Mouse (Mus musculus): ENCODE data around the gene Npy5r. TPM values are rescaled to one million over a fixed set of nuclear protein-coding genes. Genes with fewer than 3 reads are reported as not detected.

Npy5r gene
- 0.15 TPM in 1 of 2 replicates, not detected in the other for polyA plus RNA-seq (2015; fragmentation: Nextera tagmentation; extraction: Ambion mirVana)

DNA sequence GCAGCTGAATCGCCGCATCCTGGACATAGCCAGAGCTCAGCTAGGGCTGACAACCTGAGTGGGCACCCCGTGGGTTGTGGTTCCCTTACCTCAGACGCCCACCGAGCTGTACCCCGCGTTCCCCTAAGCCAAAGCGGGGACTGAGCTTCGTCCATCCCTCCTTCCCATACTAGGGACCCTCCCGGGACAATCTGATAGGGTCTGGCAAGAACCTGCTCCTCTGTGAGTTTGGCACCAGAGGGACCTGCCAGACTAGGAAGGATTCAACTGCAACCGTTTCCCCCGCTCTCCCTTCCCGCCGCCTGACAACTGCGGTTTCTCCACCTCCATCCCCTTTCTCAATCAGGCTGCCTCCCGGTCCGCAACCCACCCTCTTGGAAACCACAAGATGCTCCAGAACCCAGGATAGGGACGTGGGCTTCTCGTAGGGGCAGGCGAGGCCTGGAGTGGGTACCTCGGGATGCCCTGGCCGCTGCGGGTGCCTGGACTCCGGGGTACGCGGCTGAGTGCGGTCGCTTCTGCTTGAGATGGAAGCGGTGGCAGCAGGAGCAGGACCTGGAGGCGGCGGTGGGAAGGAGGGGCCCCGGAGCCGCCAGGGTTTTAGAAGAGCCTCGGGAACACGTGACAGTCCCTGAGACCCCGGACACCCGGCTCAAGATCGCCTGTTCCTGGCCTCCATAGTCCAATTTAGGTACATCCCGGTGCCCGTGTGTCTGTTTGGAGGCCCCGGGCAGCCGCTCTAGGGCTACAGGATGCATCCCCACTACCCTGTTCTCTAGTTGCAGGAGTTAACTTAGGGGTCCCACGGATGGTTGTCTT lies at the start of gene Npy5r:
Npy5r (minus strand) TSS at position 618 of the 819 bp plus-strand sequence.
- no peaks in the 10 kb centered on the region for H3K36me3 ChIP-seq (ENCODE audit: control insufficient read depth, insufficient read depth, low read length)
- H3K4me2 ChIP-seq (replicated peaks; ENCODE audit: low read depth) = peak within 1 kb of the TSS; percentile 59
- H3K9me3 ChIP-seq (ENCODE audit: control insufficient read depth, low read length) = no peaks in the 10 kb centered on the region
- TF ChIP-seq EP300 (optimal IDR thresholded peaks at IDR 0.05) (no peak), CTCF (IDR thresholded peaks at IDR 0.05; ENCODE audit: low read depth) (no peak)
- DNase-seq (ENCODE audit: low spot score) (peak; percentile 22), ATAC-seq (ENCODE audit: low FRiP score, low TSS enrichment) (no peak)
- no peak within 1 kb of the TSS for H3K27ac ChIP-seq (replicated peaks)
- H3K4me1 ChIP-seq (replicated peaks; ENCODE audit: control insufficient read depth, insufficient read depth) = no peaks in the 10 kb centered on the region
- no peaks in the 10 kb centered on the region for H3K27me3 ChIP-seq (ENCODE audit: control insufficient read depth, insufficient read depth, low read length)
- 2% methylated on average over 43 of the region's 43 CpGs for WGBS
- H3K4me3 ChIP-seq (ENCODE audit: low read depth, low read length) = peak within 1 kb of the TSS; percentile 30
- no peak within 1 kb of the TSS for H3K9ac ChIP-seq (ENCODE audit: low read length)

DNA sequence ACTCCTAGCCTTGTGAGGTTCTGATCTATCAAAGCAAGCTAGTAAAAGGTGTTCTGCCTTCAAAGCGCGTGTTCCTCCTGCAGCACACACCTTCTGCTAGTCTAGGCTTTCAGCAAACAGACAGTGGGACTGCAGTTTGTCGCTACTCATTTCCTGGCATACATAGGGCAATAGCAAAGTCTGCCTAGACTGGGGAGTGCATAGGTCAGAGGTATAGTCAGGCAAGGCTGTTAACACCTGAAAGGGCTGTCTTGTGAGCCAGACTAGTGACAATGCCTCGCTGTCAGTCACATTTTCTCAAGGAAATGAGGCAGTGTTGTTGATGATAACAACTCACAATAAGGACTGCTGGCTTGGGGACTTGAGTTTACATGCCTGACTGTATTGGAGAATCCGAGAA lies 44.0 kb upstream of the Npy5r start:
- no peak for DNase-seq (ENCODE audit: low spot score)
- no peak for TF ChIP-seq CTCF (IDR thresholded peaks at IDR 0.05; ENCODE audit: low read depth)
- no peak for TF ChIP-seq EP300 (optimal IDR thresholded peaks at IDR 0.05)
- no peak for ATAC-seq (ENCODE audit: low FRiP score, low TSS enrichment)
- H3K4me1 ChIP-seq (replicated peaks; ENCODE audit: control insufficient read depth, insufficient read depth) = no peaks in the 10 kb centered on the region
- H3K4me2 ChIP-seq (replicated peaks; ENCODE audit: low read depth) = no peak overlapping the region
- no peaks in the 10 kb centered on the region for H3K27me3 ChIP-seq (ENCODE audit: control insufficient read depth, insufficient read depth, low read length)
- no peak overlapping the region for H3K4me3 ChIP-seq (ENCODE audit: low read depth, low read length)
- H3K27ac ChIP-seq (replicated peaks) = no peak overlapping the region
- H3K36me3 ChIP-seq (ENCODE audit: control insufficient read depth, insufficient read depth, low read length) = no peaks in the 10 kb centered on the region
- no peak overlapping the region for H3K9ac ChIP-seq (ENCODE audit: low read length)
- no peaks in the 10 kb centered on the region for H3K9me3 ChIP-seq (ENCODE audit: control insufficient read depth, low read length)
- 51% methylated on average over 5 of the region's 5 CpGs for WGBS

DNA sequence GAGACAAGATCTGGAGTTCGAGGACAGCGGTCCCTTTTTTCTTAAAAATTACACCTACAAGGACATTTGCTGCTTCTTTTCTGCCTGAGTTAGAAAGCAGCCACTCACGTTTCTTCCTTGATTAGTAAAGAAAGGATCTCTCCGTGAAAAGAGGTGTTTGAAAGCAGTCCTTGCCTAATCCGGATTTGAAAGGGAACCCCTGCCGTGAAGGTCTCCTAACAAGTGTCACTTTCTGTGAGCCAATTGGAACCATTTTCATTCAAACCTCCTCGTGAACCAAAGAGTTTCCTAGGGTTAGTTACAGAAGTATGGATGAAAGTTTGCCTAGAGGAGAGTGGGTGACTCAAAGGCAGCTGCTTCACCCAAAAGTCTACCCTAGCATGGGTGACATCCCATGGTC lies 41.5 kb upstream of the Npy5r start:
- WGBS = 46% methylated on average over 7 of the region's 7 CpGs
- TF ChIP-seq CTCF (IDR thresholded peaks at IDR 0.05; ENCODE audit: low read depth) (no peak), EP300 (optimal IDR thresholded peaks at IDR 0.05) (no peak)

DNA sequence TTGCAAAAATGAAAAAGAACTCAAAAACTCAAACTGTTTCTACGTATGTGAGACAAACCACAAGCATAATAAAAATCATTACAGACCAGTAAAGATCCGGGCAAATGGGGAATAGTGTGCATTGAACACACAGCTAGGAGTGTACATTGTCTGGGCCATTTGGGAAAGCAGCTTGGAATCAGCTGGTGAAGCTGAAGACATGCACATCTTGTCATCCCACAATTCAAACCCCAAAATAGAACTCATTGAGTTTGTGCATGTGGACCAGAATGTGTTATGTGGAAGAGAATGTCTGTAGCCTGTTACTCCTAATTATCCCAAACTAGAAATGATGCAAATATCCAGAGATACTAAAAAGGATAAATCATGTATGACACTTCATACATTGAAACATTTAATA lies 34.9 kb upstream of the Npy5r start:
- H3K27ac ChIP-seq (replicated peaks) = no peak overlapping the region
- H3K4me3 ChIP-seq (ENCODE audit: low read depth, low read length) = no peak overlapping the region
- H3K4me2 ChIP-seq (replicated peaks; ENCODE audit: low read depth) = no peak overlapping the region
- no peak overlapping the region for H3K9ac ChIP-seq (ENCODE audit: low read length)
- ATAC-seq (ENCODE audit: low FRiP score, low TSS enrichment) = no peak
- no peaks in the 10 kb centered on the region for H3K9me3 ChIP-seq (ENCODE audit: control insufficient read depth, low read length)
- no peaks in the 10 kb centered on the region for H3K27me3 ChIP-seq (ENCODE audit: control insufficient read depth, insufficient read depth, low read length)
- DNase-seq (ENCODE audit: low spot score) = no peak
- no peaks in the 10 kb centered on the region for H3K36me3 ChIP-seq (ENCODE audit: control insufficient read depth, insufficient read depth, low read length)
- no peak for TF ChIP-seq CTCF (IDR thresholded peaks at IDR 0.05; ENCODE audit: low read depth)
- TF ChIP-seq EP300 (optimal IDR thresholded peaks at IDR 0.05) = no peak
- no peaks in the 10 kb centered on the region for H3K4me1 ChIP-seq (replicated peaks; ENCODE audit: control insufficient read depth, insufficient read depth)
- 80% methylated on average over 2 of the region's 2 CpGs for WGBS

More for the DNA sequence above, 41.5 kb upstream of the Npy5r start:
- Histone ChIP-seq H3K4me1 (replicated peaks; ENCODE audit: control insufficient read depth, insufficient read depth) (no peaks in the 10 kb centered on the region), H3K9me3 (ENCODE audit: control insufficient read depth, low read length) (no peaks in the 10 kb centered on the region), H3K27me3 (ENCODE audit: control insufficient read depth, insufficient read depth, low read length) (no peaks in the 10 kb centered on the region), H3K36me3 (ENCODE audit: control insufficient read depth, insufficient read depth, low read length) (no peaks in the 10 kb centered on the region), H3K4me3 (ENCODE audit: low read depth, low read length) (no peak overlapping the region), H3K4me2 (replicated peaks; ENCODE audit: low read depth) (no peak overlapping the region), H3K9ac (ENCODE audit: low read length) (no peak overlapping the region), H3K27ac (replicated peaks) (no peak overlapping the region)
- DNase-seq (ENCODE audit: low spot score) (no peak), ATAC-seq (ENCODE audit: low FRiP score, low TSS enrichment) (no peak)

DNA sequence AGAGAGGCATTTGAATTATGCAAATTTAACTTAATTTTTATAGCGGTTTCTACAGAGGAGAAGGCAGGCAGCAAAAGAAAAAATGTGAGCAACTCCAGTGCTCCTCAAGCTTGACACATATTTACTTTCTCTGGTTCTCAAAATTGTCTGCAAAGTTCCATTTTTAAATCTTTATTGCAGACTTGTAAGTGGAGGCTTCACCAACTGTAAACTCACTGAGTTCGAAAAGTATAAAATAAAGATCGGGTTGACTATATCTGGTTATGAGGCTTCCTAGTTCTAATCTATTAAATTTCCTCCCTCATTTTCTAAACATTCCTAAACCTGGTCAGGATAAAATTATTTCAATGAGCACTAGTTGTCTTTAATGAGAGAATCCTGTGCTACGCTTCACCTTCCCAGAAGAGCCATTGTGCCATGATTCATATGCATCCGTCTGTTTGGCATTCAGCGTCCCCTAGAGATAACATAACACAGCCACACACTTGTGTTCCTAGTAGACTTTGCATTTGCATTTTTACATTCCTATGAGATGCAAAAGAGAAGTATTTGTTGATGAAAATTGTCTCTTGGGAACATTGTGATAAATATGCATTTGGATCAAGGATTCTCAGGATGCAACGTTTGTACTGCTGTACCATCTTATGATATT lies 26.5 kb upstream of the Npy5r start:
- Histone ChIP-seq H3K4me3 (ENCODE audit: low read depth, low read length) (no peak overlapping the region), H3K9me3 (ENCODE audit: control insufficient read depth, low read length) (no peaks in the 10 kb centered on the region), H3K9ac (ENCODE audit: low read length) (no peak overlapping the region), H3K4me1 (replicated peaks; ENCODE audit: control insufficient read depth, insufficient read depth) (no peaks in the 10 kb centered on the region), H3K27me3 (ENCODE audit: control insufficient read depth, insufficient read depth, low read length) (no peaks in the 10 kb centered on the region), H3K4me2 (replicated peaks; ENCODE audit: low read depth) (no peak overlapping the region), H3K36me3 (ENCODE audit: control insufficient read depth, insufficient read depth, low read length) (no peaks in the 10 kb centered on the region), H3K27ac (replicated peaks) (no peak overlapping the region)
- TF ChIP-seq CTCF (IDR thresholded peaks at IDR 0.05; ENCODE audit: low read depth) (no peak), EP300 (optimal IDR thresholded peaks at IDR 0.05) (no peak)
- WGBS = 86% methylated on average over 7 of the region's 7 CpGs
- ATAC-seq (ENCODE audit: low FRiP score, low TSS enrichment) (no peak), DNase-seq (ENCODE audit: low spot score) (no peak)

DNA sequence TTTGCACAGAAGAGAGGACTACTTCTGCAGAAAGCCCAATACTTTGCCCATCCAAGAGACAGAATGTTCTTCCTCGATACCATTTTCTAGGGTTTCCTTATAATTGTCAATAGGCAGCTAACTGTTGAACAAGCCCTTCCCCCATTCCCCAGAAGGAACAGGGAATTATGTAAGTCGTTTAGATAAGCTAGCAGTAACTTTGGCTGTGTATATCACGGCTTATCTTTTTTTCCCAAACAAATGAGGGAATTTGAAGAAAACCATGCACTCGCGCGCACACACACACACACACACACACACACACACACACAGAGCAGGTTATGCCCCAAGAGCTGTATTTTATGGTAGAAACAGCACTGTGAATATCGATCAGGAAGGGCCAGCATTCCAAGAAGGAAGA lies 10.9 kb upstream of the Npy5r start:
- TF ChIP-seq CTCF (IDR thresholded peaks at IDR 0.05; ENCODE audit: low read depth) (no peak), EP300 (optimal IDR thresholded peaks at IDR 0.05) (no peak)
- no peak overlapping the region for H3K27ac ChIP-seq (replicated peaks)
- no peaks in the 10 kb centered on the region for H3K4me1 ChIP-seq (replicated peaks; ENCODE audit: control insufficient read depth, insufficient read depth)
- H3K4me3 ChIP-seq (ENCODE audit: low read depth, low read length) = no peak overlapping the region
- H3K9ac ChIP-seq (ENCODE audit: low read length) = no peak overlapping the region
- no peak for DNase-seq (ENCODE audit: low spot score)
- H3K4me2 ChIP-seq (replicated peaks; ENCODE audit: low read depth) = peak overlapping the region; percentile 53
- no peak for ATAC-seq (ENCODE audit: low FRiP score, low TSS enrichment)
- H3K36me3 ChIP-seq (ENCODE audit: control insufficient read depth, insufficient read depth, low read length) = no peaks in the 10 kb centered on the region
- no peaks in the 10 kb centered on the region for H3K9me3 ChIP-seq (ENCODE audit: control insufficient read depth, low read length)
- WGBS = 38% methylated on average over 7 of the region's 7 CpGs
- no peaks in the 10 kb centered on the region for H3K27me3 ChIP-seq (ENCODE audit: control insufficient read depth, insufficient read depth, low read length)

Measured in stomach, postnatal 0 days (tissue).